Mouse (Mus musculus) intestine, embryonic 14.5 days (tissue): ENCODE measurements around the gene Gskip. TPM values are rescaled to one million over a fixed set of nuclear protein-coding genes. Genes with fewer than 3 reads are reported as not detected.

Source experiments
- ATAC-seq: fragments of 200-750 bp; cut with Nextera tagmentation; replicated peaks from 2 replicates; pipeline ENCODE4 v1.8.0; 2017; ENCODE audit warnings: low read depth, moderate number of reproducible peaks, moderate TSS enrichment, moderate library complexity; ENCODE audit not compliant: low FRiP score, low TSS enrichment
- DNase-seq: peaks from one replicate; pipeline ENCODE4 v3.0.0-alpha.2; 2018; ENCODE audit warnings: low spot score
- H3K27ac ChIP-seq: fragments of 300-500 bp; sonication (generic); 2 replicates; pipeline ENCODE4 v1.5.1; 2014; ENCODE audit warnings: low read depth, mild to moderate bottlenecking, control low read depth
- H3K27me3 ChIP-seq: fragments of 300-500 bp; sonication (generic); replicated peaks from 2 replicates; pipeline ENCODE4 v1.6.1; 2014; ENCODE audit warnings: low read length, control low read depth; ENCODE audit not compliant: control insufficient read depth, insufficient read depth
- H3K36me3 ChIP-seq: fragments of 300-500 bp; sonication (generic); 2 replicates; pipeline ENCODE4 v1.6.1; 2014; ENCODE audit warnings: low read length, control low read depth; ENCODE audit not compliant: control insufficient read depth, insufficient read depth
- H3K4me1 ChIP-seq: fragments of 300-500 bp; sonication (generic); replicated peaks from 2 replicates; pipeline ENCODE4 v1.6.1; 2014; ENCODE audit warnings: low read length, control low read depth, mixed read lengths; ENCODE audit not compliant: control insufficient read depth, insufficient read depth
- H3K4me2 ChIP-seq: fragments of 300-500 bp; sonication (generic); 2 replicates; pipeline ENCODE4 v1.6.1; 2014; ENCODE audit warnings: low read length
- H3K4me3 ChIP-seq: fragments of 300-500 bp; sonication (generic); 2 replicates; pipeline ENCODE4 v1.5.1; 2014; ENCODE audit warnings: low read depth, low read length, control low read depth, mixed read lengths
- H3K9ac ChIP-seq: fragments of 300-500 bp; sonication (generic); 2 replicates; pipeline ENCODE4 v1.6.1; 2014; ENCODE audit warnings: mild to moderate bottlenecking, low read length
- H3K9me3 ChIP-seq: fragments of 300-500 bp; sonication (generic); 2 replicates; pipeline ENCODE4 v1.6.1; 2016; ENCODE audit warnings: low read length, control low read depth; ENCODE audit not compliant: control insufficient read depth
- WGBS: fragments of 180-500 bp; shearing (Covaris S2); extraction: QIAGEN DNeasy Blood & Tissue Kit; methylation state at CpG from one replicate; pipeline ENCODE4 v1.1.7; 2014; 5-methylcytosine and 5-hydroxymethylcytosine counted together
- polyA plus RNA-seq: library from polyadenylated mRNA; unstranded; fragments of >200 nt; fragmentation: Nextera tagmentation; extraction: Ambion mirVana; gene quantifications from 2 replicates; pipeline ENCODE4 v1.2.1, GENCODE M21; 2014

Gene Gskip
- polyA plus RNA-seq, result 29.7 and 30.9 TPM in 2 replicates

DNA sequence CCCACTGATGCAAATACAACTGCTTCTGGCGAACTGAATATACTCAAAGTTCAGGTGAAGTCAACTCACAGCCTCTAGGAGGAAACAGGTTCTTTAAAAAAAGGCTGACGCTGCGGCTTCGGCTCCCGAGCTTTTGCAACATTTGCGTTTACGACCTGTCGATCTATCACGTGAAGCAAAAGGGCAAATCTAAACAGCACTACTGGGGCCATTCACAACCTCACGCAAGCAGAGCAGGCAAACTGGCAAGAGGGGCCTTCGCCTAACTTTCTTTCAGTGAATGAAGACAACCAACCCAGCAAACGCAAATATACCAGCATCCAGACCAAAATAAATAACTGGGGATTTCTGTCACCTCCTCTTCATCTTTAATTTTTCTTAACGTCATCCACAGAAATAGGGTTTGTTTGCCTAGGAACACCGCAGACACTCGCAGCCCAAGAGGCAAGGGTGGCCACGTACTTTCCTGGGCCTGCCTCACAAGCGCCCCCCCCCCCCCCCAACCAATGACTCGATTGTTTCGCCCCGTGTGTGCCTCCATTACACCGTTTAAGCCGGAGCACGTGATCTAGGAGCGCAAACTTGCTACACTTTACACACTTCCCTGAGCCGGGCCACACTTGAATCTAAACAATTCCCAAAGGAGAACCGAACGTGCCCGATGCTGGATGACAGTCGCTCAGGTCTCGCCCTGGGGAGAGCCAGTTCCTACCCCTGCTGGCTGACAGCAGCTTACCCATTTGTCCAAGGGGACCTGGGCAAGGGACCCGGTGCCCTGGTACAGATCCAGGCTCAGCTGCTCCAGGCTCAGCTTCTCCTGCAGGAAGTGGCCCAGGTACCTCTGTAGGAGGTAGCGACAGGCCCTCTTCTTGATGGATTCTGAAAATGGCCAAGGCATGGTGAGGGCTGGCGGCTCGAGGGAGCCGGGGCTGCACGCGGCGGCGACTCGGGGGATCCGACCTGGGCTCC is at the start of gene Gskip:
Gskip (plus strand) TSS at position 897 of the 969 bp plus-strand sequence.
- H3K4me2 ChIP-seq, result peak within 1 kb of the TSS; percentile 69
- DNase-seq (peak; percentile 77), ATAC-seq (peak; percentile 48)
- H3K27ac ChIP-seq, result peak within 1 kb of the TSS; percentile 87
- peaks cover 1% of the 10 kb centered on the region; the same call in 1 of the 2 replicates for H3K36me3 ChIP-seq
- H3K27me3 ChIP-seq, result no peaks in the 10 kb centered on the region
- H3K9ac ChIP-seq, result peak within 1 kb of the TSS; percentile 83
- under 1% methylated on average over 41 of the region's 41 CpGs for WGBS
- H3K4me3 ChIP-seq, result peak within 1 kb of the TSS; percentile 99
- H3K4me1 ChIP-seq, result peaks cover 15% of the 10 kb centered on the region
- H3K9me3 ChIP-seq, result no peaks in the 10 kb centered on the region

DNA sequence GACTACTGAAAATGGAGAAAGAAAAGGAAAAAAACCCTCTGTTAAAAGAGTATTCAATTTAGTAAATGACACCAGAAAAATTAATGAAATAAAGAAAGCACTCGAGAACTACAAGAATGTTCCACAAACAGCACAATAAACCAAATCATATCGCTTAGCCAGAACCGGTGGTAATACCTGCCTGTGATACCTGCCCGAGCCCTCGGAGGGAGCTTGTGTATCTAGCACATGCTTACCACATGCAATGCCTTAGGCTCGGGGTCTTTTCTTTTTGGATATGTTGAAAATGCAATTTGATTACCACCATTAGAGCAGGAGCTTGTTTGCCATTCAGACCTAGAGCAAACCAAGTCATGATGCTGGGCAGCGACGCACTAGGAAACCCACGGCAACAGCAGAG is 48.1 kb upstream of the Gskip start:
- Histone ChIP-seq H3K4me3 (no peak overlapping the region), H3K9me3 (no peaks in the 10 kb centered on the region), H3K9ac (no peak overlapping the region), H3K27me3 (no peaks in the 10 kb centered on the region), H3K4me2 (no peak overlapping the region), H3K36me3 (peaks cover 98% of the 10 kb centered on the region), H3K27ac (no peak overlapping the region), H3K4me1 (no peaks in the 10 kb centered on the region)
- WGBS, result 93% methylated on average over 9 of the region's 9 CpGs
- ATAC-seq (no peak), DNase-seq (no peak)

GRCm38 (mm10) chr12:105637554-105637953 is 47.1 kb upstream of the Gskip start:
- no peak overlapping the region for H3K9ac ChIP-seq
- peaks cover 99% of the 10 kb centered on the region for H3K36me3 ChIP-seq
- no peak for ATAC-seq
- WGBS, result 76% methylated on average over 4 of the region's 4 CpGs
- DNase-seq, result no peak
- H3K9me3 ChIP-seq, result no peaks in the 10 kb centered on the region
- no peaks in the 10 kb centered on the region for H3K4me1 ChIP-seq
- no peak overlapping the region for H3K4me3 ChIP-seq
- H3K27me3 ChIP-seq, result no peaks in the 10 kb centered on the region
- H3K4me2 ChIP-seq, result no peak overlapping the region
- H3K27ac ChIP-seq, result no peak overlapping the region

GRCm38 (mm10) chr12:105642770-105643321 is 41.8 kb upstream of the Gskip start:
- H3K27me3 ChIP-seq, result no peaks in the 10 kb centered on the region

DNA sequence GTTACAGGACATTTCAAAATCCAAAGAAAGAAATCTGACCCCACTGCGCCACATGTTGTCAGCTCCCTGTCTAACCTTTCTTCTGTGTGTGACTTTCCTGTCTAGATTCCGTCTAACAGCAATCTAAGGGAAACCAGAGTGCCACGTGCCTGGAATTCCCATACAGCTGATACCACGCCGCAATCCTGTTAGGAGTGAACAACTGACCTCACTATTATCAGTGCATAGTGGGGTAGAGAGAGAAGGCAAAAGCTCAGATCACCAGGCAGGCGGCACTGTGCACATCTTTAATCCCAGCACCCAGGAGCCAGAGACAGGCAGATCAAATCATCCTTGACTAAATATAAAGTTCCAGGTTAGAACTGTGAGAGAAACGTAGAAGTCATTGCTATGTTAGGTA is 28.8 kb upstream of the Gskip start:
- H3K36me3 ChIP-seq, result peaks cover 96% of the 10 kb centered on the region
- ATAC-seq (no peak), DNase-seq (no peak)
- WGBS, result 92% methylated on average over 7 of the region's 7 CpGs
- H3K9ac ChIP-seq, result no peak overlapping the region
- no peaks in the 10 kb centered on the region for H3K4me1 ChIP-seq
- H3K4me2 ChIP-seq, result no peak overlapping the region
- H3K9me3 ChIP-seq, result no peaks in the 10 kb centered on the region
- H3K27me3 ChIP-seq, result no peaks in the 10 kb centered on the region
- no peak overlapping the region for H3K4me3 ChIP-seq
- H3K27ac ChIP-seq, result no peak overlapping the region

More at GRCm38 (mm10) chr12:105642770-105643321, 41.8 kb upstream of the Gskip start:
- Histone ChIP-seq H3K4me3 (no peak overlapping the region), H3K27ac (no peak overlapping the region), H3K4me2 (no peak overlapping the region), H3K9ac (no peak overlapping the region), H3K36me3 (peaks cover 97% of the 10 kb centered on the region), H3K9me3 (no peaks in the 10 kb centered on the region), H3K4me1 (no peaks in the 10 kb centered on the region)
- WGBS, result 63% methylated on average over 11 of the region's 11 CpGs
- no peak for ATAC-seq
- DNase-seq, result no peak

DNA sequence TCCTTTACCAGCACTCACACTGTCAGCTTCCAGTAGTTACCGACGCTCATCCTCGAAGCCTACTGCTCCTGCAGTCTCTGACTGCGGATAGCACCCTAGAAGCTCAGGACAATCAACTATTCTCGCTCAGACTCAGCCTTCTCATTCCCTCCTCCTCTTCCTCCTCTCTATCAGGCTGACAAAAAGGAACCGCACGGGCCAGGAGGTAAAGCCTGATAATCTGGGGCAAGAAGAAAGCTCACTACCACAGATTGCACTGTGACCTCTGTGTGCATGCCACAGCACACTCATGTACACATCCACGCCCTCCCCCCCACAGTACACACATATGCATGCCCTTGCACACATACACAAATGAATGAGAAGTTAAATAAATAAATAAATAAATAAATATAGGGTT is 8.4 kb upstream of the Gskip start:
- Histone ChIP-seq H3K36me3 (peaks cover 32% of the 10 kb centered on the region), H3K4me3 (no peak overlapping the region), H3K27ac (no peak overlapping the region), H3K27me3 (no peaks in the 10 kb centered on the region), H3K4me1 (no peaks in the 10 kb centered on the region), H3K9ac (no peak overlapping the region), H3K9me3 (no peaks in the 10 kb centered on the region), H3K4me2 (no peak overlapping the region)
- DNase-seq (no peak), ATAC-seq (no peak)
- WGBS, result 90% methylated on average over 8 of the region's 8 CpGs

GRCm38 (mm10) chr12:105678211-105678610 is 6.4 kb upstream of the Gskip start:
- H3K36me3 ChIP-seq, result peaks cover 30% of the 10 kb centered on the region
- H3K4me3 ChIP-seq, result no peak overlapping the region
- no peak overlapping the region for H3K9ac ChIP-seq
- no peak overlapping the region for H3K27ac ChIP-seq
- no peak for DNase-seq
- no peak overlapping the region for H3K4me2 ChIP-seq
- H3K27me3 ChIP-seq, result no peaks in the 10 kb centered on the region
- 90% methylated on average over 7 of the region's 7 CpGs for WGBS
- H3K4me1 ChIP-seq, result peaks cover under 1% of the 10 kb centered on the region
- no peaks in the 10 kb centered on the region for H3K9me3 ChIP-seq
- no peak for ATAC-seq

- H3K36me3 ChIP-seq, result peaks cover 25% of the 10 kb centered on the region
- peaks cover 6% of the 10 kb centered on the region for H3K4me1 ChIP-seq
- no peak overlapping the region for H3K4me3 ChIP-seq
- DNase-seq, result no peak
- no peak overlapping the region for H3K27ac ChIP-seq
- H3K9me3 ChIP-seq, result no peaks in the 10 kb centered on the region
- 81% methylated on average over 3 of the region's 3 CpGs for WGBS
- no peak for ATAC-seq
- H3K4me2 ChIP-seq, result no peak overlapping the region
- no peaks in the 10 kb centered on the region for H3K27me3 ChIP-seq
- H3K9ac ChIP-seq, result no peak overlapping the region
These were observed 5.9 kb upstream of the Gskip start for GRCm38 (mm10) chr12:105678762-105679161.
